Mouse (Mus musculus): ENCODE results near the gene Ctsc. TPM values are rescaled to one million over a fixed set of nuclear protein-coding genes. Genes with fewer than 3 reads are reported as not detected.

Gene Ctsc
- polyA plus RNA-seq, 1 experiment from 2014 or later: 18.7 TPM

DNA sequence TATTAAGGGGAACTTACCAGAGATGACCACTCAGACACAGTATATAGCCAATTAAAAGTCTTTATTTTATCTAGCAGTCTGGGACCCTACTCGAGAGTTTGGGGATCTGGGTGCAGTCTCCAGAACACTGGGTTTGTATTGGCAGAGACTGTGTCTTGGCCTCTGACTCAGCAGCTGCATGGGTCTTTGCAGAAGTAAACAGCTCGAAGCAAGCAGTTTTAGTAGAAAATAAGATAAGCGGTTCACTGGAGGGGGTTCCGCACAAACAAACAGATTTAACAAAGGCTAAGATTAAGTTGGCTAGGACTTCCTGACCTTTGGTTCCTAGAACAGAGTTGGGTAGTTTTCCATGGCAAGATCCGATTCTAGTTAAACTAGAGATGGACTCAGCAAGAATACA lies 13.0 kb upstream of the Ctsc start:
- Histone ChIP-seq H3K4me1 (replicated peaks) (no peaks in the 10 kb centered on the region), H3K27ac (replicated peaks) (no peak overlapping the region), H3K27me3 (no peaks in the 10 kb centered on the region), H3K36me3 (no peaks in the 10 kb centered on the region), H3K9me3 (no peaks in the 10 kb centered on the region; the same call in 1 of the 2 replicates), H3K9ac (no peak overlapping the region), H3K4me2 (no peak overlapping the region), H3K4me3 (no peak overlapping the region)
- 88% methylated on average over 5 of the region's 5 CpGs for WGBS
- ATAC-seq (ENCODE audit: low read depth): no peak

DNA sequence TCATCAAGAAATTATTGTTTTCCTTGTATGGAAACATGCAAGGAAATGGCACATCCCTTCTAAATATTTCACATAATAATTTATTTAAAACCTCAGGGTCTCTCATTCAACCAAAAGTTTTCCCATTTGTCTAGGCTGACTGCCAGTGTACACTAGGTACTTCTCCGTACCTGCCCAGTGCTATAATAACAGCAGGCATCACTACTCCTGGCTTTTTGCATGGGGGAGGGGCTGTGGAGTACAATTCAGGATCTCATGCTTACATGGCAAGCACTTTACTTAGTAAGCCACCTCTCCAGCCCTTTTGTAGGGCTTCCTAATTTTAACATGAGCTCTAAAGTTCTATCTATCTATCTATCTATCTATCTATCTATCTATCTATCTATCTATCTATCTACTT lies 8.0 kb upstream of the Ctsc start:
- Histone ChIP-seq H3K9me3 (no peaks in the 10 kb centered on the region), H3K4me2 (no peak overlapping the region), H3K36me3 (no peaks in the 10 kb centered on the region), H3K9ac (no peak overlapping the region), H3K27ac (replicated peaks) (no peak overlapping the region), H3K27me3 (no peaks in the 10 kb centered on the region), H3K4me1 (replicated peaks) (no peaks in the 10 kb centered on the region), H3K4me3 (no peak overlapping the region)
- no peak for ATAC-seq (ENCODE audit: low read depth)
- WGBS: 88% methylated on average over 1 of the region's 1 CpGs

DNA sequence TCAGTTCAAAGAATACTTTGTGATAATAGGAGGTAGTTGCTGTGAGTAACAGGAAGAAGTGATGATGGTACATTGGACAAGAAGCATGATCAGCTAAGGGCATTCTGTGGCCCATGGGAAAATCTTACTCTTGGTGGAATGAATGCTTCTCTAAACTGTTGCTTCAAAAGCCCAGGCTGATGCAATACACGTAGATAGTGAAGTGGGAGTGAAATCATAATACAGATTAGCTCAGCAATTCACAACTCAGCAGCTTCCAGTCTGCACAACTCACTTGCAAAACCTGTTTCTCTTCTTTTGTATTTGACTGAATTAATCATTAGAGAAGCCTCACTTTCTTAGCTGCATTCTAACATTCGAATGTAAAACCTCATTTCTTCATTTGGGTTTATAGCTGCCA lies 6.4 kb upstream of the Ctsc start:
- H3K4me1 ChIP-seq (replicated peaks): no peaks in the 10 kb centered on the region
- H3K9me3 ChIP-seq: no peaks in the 10 kb centered on the region
- no peaks in the 10 kb centered on the region for H3K36me3 ChIP-seq
- ATAC-seq (ENCODE audit: low read depth): no peak
- H3K27ac ChIP-seq (replicated peaks): no peak overlapping the region
- no peak overlapping the region for H3K9ac ChIP-seq
- no peaks in the 10 kb centered on the region for H3K27me3 ChIP-seq
- WGBS: 62% methylated on average over 2 of the region's 2 CpGs
- H3K4me2 ChIP-seq: no peak overlapping the region
- no peak overlapping the region for H3K4me3 ChIP-seq

DNA sequence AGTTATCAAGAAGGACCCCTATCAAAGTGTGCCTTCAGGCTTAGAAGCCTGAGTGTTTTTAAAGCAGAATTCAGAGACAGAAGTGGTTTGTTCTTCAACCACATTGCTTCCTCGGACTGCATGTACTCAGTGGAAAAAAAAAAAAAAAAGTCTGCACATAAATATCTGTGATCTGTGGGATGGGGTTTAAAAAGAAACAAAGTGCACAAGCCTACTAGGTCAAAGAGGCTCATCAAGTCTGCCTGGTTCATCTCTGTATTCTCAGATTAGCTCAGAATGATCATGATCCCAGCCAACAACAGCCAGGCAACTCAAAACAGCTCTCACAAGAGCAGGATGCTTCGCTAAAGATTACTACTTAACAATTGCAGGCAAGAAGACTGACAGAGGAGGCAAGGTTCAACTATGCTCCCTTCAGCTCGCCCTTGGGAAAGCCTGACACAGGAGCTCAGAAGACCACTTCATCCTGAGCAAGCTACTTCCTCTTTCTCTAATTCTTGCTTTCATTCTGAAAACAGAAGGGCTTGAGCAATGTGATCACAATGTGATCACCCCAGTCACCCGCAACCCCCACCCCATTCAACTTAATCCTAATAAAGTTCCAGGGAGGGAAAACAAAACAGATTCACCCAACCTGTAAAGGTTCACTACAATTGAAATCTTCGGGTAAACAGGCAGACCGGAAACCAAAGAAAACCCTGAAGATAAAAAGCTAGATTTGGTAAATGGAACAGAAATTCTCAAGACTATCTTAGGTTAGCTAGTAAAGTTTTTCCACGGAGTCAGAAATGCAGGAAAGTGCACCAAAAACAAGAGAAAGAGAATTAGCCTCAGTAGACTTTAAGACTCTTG lies 745 bp upstream of the Ctsc start:
- Histone ChIP-seq H3K27ac (replicated peaks) (no peak overlapping the region), H3K27me3 (no peaks in the 10 kb centered on the region), H3K4me2 (peak overlapping the region; percentile 78), H3K4me3 (peak overlapping the region; percentile 45), H3K9me3 (no peaks in the 10 kb centered on the region), H3K4me1 (replicated peaks) (peaks cover 11% of the 10 kb centered on the region), H3K36me3 (no peaks in the 10 kb centered on the region), H3K9ac (no peak overlapping the region)
- ATAC-seq (ENCODE audit: low read depth): no peak
- 55% methylated on average over 7 of the region's 7 CpGs for WGBS

DNA sequence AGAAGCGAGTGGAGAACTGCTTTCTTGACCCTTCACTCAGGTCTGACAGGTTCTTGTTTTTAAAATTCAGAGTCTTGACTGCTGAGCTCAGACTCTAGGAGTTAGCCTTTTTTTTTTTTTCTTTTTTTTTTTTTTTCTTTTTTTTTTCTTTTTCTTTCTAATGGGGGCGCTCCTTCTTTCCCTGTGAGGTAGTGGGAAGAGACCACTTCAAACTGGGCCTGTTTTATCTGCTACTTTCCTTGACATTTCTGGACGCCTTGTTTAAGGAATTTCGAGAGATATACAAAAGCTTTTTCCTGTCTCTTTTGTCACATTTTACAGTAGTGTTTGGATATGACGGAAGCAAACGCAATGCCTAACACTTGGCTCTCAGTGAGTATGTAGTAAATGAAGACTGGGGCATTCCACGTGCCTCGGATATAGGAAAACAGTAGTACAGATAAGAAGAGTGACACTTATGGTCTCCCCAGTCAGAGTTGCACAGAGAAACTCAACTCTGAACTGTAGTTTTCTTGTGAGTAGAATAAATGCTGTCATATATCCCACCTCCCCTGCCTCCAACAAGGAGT lies 827 bp downstream of the Ctsc start:
- peak overlapping the region; percentile 45 for H3K4me3 ChIP-seq
- no peak for ATAC-seq (ENCODE audit: low read depth)
- no peak overlapping the region for H3K9ac ChIP-seq
- H3K36me3 ChIP-seq: no peaks in the 10 kb centered on the region
- no peaks in the 10 kb centered on the region for H3K9me3 ChIP-seq
- H3K4me2 ChIP-seq: peak overlapping the region; percentile 78
- no peak overlapping the region for H3K27ac ChIP-seq (replicated peaks)
- 66% methylated on average over 8 of the region's 8 CpGs for WGBS
- no peaks in the 10 kb centered on the region for H3K27me3 ChIP-seq
- H3K4me1 ChIP-seq (replicated peaks): peaks cover 11% of the 10 kb centered on the region

DNA sequence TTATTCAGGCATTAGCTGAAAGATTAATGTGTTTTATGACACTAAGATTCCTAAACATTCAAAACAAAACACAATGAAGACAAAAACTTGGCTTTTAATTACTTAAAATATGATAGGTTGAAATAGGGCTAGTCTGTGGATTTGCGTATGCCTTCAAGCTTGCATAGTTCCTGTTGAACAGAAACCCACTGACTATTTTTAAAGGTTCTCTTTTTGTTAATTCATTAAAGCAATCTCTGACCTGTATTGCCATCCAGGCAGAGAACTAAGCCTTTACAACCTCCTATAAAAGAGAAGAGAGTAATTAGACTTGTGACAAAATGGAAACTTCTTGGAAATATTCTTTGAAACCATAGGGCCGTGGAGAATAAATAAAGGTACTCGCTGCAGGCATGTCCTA lies 7.4 kb downstream of the Ctsc start:
- ATAC-seq (ENCODE audit: low read depth): no peak
- H3K9me3 ChIP-seq: no peaks in the 10 kb centered on the region
- H3K4me1 ChIP-seq (replicated peaks): no peaks in the 10 kb centered on the region
- H3K9ac ChIP-seq: no peak overlapping the region
- WGBS: 76% methylated on average over 3 of the region's 3 CpGs
- no peak overlapping the region for H3K4me2 ChIP-seq
- no peak overlapping the region for H3K27ac ChIP-seq (replicated peaks)
- H3K36me3 ChIP-seq: no peaks in the 10 kb centered on the region
- no peak overlapping the region for H3K4me3 ChIP-seq
- H3K27me3 ChIP-seq: no peaks in the 10 kb centered on the region

DNA sequence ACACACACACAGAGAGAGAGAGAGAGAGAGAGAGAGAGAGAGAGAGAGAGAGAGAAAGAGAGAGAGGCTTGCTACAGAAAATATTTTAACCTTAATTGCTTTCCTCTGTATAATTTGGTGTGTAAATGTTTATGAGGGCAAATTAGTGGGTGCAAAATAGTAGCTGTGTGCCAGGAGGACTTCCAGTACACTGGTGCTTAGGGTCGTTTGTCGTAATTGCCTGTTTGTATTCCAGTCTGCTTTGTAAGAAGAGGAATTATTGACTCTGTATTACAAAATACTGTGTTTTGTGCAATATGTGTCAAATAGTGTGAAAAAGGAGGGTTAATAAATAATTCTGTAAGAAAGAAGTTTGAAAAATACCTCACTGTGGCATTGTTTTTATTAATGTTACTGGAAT lies 13.2 kb downstream of the Ctsc start:
- Histone ChIP-seq H3K27ac (replicated peaks) (no peak overlapping the region), H3K9me3 (no peaks in the 10 kb centered on the region), H3K4me3 (no peak overlapping the region), H3K9ac (no peak overlapping the region), H3K27me3 (no peaks in the 10 kb centered on the region), H3K4me2 (no peak overlapping the region), H3K36me3 (no peaks in the 10 kb centered on the region), H3K4me1 (replicated peaks) (no peaks in the 10 kb centered on the region)
- 50% methylated on average over 2 of the region's 2 CpGs for WGBS
- no peak for ATAC-seq (ENCODE audit: low read depth)

DNA sequence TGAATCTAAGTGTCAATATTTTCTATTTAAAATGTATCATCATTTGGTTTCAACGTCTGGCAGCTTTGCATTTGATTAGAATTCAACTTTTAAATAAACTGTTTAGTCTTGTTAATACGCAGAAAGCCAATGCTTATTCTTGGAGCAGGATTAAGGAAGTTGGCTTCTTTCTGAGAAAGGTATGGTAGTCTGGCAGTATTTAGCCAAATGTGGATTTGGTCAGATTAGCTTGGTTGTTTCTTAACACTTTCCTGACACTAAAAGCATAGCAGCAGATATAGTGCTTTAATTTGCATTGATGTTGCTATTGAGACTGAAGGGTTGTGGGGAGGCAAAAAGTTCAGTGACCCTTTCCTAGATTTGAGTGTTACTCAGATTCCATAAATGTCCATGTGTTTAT lies 14.2 kb downstream of the Ctsc start:
- Histone ChIP-seq H3K27ac (replicated peaks) (no peak overlapping the region), H3K9ac (no peak overlapping the region), H3K4me3 (no peak overlapping the region), H3K4me2 (no peak overlapping the region), H3K4me1 (replicated peaks) (no peaks in the 10 kb centered on the region), H3K36me3 (no peaks in the 10 kb centered on the region), H3K9me3 (no peaks in the 10 kb centered on the region), H3K27me3 (no peaks in the 10 kb centered on the region)
- WGBS: 76% methylated on average over 2 of the region's 2 CpGs
- ATAC-seq (ENCODE audit: low read depth): no peak

DNA sequence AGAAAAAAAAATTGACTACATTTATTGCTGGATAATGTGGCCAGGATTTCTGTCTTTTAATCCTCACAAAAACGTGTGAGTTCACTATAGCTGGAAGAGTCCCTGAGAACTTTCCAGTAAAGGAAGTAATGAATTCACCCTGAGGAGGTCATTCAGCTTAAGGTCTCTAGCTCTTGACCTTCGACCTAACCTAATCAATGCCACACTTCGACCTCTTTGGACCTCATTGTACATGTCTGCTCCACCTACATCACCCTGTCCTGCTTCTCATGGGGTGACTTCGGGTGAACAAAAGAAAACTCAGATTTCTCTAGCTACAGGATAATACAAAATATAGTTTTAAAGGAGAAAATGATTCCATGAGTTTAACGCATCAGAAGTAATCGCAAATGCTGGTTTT lies 16.0 kb downstream of the Ctsc start:
- Histone ChIP-seq H3K27me3 (no peaks in the 10 kb centered on the region), H3K27ac (replicated peaks) (no peak overlapping the region), H3K9ac (no peak overlapping the region), H3K36me3 (no peaks in the 10 kb centered on the region), H3K9me3 (no peaks in the 10 kb centered on the region), H3K4me3 (no peak overlapping the region), H3K4me1 (replicated peaks) (no peaks in the 10 kb centered on the region), H3K4me2 (no peak overlapping the region)
- WGBS: 68% methylated on average over 6 of the region's 6 CpGs
- ATAC-seq (ENCODE audit: low read depth): no peak

DNA sequence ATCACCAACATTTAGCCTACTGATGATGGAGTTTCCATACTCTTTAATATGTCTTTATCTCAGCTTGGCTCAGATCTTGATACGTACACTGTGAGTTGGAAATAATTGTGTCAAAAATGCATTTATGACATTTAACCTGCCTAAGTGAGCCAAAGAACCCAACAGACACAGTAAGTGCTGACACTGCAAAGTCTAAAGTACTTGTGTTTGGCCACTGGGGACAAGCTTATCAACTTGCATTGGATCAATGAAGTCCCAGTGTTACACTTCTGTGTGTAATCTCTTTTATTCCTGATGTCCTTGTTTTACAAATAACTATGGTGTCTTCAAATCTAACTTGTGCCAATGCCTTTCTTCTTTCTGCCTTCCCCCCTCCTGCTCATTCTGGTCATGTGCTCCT lies 18.1 kb downstream of the Ctsc start:
- no peak for ATAC-seq (ENCODE audit: low read depth)
- Histone ChIP-seq H3K36me3 (no peaks in the 10 kb centered on the region), H3K27ac (replicated peaks) (no peak overlapping the region), H3K4me2 (no peak overlapping the region), H3K4me3 (no peak overlapping the region), H3K27me3 (no peaks in the 10 kb centered on the region), H3K9me3 (no peaks in the 10 kb centered on the region), H3K9ac (no peak overlapping the region), H3K4me1 (replicated peaks) (no peaks in the 10 kb centered on the region)
- WGBS: 89% methylated on average over 1 of the region's 1 CpGs

DNA sequence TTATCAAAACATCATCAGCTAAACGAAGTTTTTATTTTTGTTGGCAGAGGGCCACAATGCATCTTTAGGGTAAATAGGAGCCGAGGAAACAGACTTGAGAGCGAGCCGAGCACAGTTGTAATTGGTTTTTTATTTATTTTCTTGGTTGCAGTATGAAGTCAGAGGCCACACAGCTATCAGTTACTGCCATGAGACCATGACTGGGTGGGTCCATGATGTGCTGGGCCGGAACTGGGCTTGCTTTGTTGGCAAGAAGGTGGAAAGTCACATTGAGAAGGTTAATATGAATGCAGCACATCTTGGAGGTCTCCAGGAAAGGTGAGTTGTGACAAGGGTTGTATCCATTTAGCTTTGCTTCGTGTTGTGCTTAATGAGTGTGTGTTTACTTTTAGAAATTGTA lies 19.0 kb downstream of the Ctsc start:
- no peaks in the 10 kb centered on the region for H3K4me1 ChIP-seq (replicated peaks)
- no peak for ATAC-seq (ENCODE audit: low read depth)

DNA sequence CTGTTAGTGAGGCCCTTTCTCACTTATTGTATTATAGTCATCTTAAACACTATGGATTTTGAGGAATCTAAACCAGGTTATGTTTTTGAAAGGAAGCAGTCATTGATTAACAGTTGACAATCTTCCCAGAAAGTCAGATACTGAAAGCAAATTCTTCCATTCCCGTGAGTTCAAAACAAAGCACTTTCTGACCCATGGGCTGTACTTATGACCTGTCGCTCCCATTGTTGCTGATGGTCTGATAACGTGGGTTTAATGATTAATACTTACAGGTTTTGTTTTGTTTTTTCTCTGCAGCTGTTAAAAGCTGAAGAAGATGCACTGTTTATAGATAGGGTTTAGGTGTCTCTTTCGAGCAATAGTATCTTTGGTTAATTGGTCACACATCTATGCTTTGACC lies 27.9 kb downstream of the Ctsc start:
- Histone ChIP-seq H3K27ac (replicated peaks) (no peak overlapping the region), H3K4me1 (replicated peaks) (no peaks in the 10 kb centered on the region), H3K9ac (no peak overlapping the region), H3K9me3 (no peaks in the 10 kb centered on the region), H3K4me3 (no peak overlapping the region), H3K4me2 (no peak overlapping the region), H3K36me3 (no peaks in the 10 kb centered on the region), H3K27me3 (no peaks in the 10 kb centered on the region)
- 82% methylated on average over 4 of the region's 4 CpGs for WGBS
- ATAC-seq (ENCODE audit: low read depth): no peak

More for the DNA sequence above, 19.0 kb downstream of the Ctsc start:
- 74% methylated on average over 6 of the region's 6 CpGs for WGBS
- H3K9ac ChIP-seq: no peak overlapping the region
- H3K36me3 ChIP-seq: no peaks in the 10 kb centered on the region
- H3K4me2 ChIP-seq: no peak overlapping the region
- no peaks in the 10 kb centered on the region for H3K27me3 ChIP-seq
- no peak overlapping the region for H3K4me3 ChIP-seq
- no peaks in the 10 kb centered on the region for H3K9me3 ChIP-seq
- H3K27ac ChIP-seq (replicated peaks): no peak overlapping the region

DNA sequence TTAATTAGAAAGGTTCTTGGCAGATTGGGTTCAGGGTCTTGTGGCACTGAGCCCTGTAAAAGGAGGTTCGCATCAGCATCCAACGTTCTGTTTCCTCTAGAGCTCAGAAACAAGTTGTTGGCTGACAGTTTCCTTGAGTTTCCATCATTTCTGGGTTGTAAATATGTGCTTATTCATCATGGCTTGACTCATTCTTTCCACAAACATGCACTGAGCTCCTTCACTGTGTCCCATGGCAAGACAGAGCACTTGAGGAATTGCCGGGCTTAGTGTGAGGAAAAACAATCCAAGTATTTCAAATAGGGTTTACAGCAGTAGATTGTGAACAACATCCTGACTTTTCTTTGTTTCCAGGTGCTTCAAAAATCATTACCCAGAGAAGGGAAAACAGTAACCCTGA lies 28.8 kb downstream of the Ctsc start:
- Histone ChIP-seq H3K4me2 (no peak overlapping the region), H3K27me3 (no peaks in the 10 kb centered on the region), H3K9me3 (no peaks in the 10 kb centered on the region), H3K4me3 (no peak overlapping the region), H3K4me1 (replicated peaks) (no peaks in the 10 kb centered on the region), H3K36me3 (no peaks in the 10 kb centered on the region), H3K9ac (no peak overlapping the region), H3K27ac (replicated peaks) (no peak overlapping the region)
- ATAC-seq (ENCODE audit: low read depth): no peak
- WGBS: 91% methylated on average over 3 of the region's 3 CpGs

All from neural tube, embryonic 13.5 days (tissue).